Mouse (Mus musculus): ENCODE results near the gene Rab33b.
"Not testable (repeated sequence)": the region's sequence is repeated elsewhere in the genome, so short reads cannot be mapped to it uniquely, and the experiment has no call there.

Gene Rab33b

GRCm38 (mm10) chr3:51483741-51484359 is at the start of gene Rab33b:
Gene Rab33b (plus strand): TSS chr3:51483920.
- peak; percentile 99 for DNase-seq

DNA sequence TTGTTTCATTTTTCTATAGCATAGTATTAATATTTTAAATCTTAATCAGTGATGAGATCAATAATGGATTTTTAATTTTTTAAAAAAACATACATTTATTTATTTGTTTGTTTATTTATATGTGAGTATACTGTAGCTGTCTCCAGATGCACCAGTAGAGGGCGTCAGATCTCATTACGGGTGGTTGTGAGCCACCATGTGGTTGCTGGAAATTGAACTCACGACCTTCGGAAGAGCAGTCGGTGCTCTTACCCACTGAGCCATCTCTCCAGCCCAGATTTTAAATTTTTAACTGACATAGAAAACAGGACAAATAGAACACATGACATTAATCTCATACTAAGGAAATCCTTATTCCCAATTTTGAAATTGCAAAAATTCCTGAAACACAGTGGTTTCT is 49.4 kb upstream of the Rab33b start:
- DNase-seq = not testable (repeated sequence)

- no peak for DNase-seq
These were observed 48.7 kb upstream of the Rab33b start for GRCm38 (mm10) chr3:51434871-51435595.

- DNase-seq = no peak
These were observed 15.2 kb upstream of the Rab33b start for GRCm38 (mm10) chr3:51468530-51468929.

GRCm38 (mm10) chr3:51475706-51476105 is 8.0 kb upstream of the Rab33b start:
- no peak for DNase-seq

DNA sequence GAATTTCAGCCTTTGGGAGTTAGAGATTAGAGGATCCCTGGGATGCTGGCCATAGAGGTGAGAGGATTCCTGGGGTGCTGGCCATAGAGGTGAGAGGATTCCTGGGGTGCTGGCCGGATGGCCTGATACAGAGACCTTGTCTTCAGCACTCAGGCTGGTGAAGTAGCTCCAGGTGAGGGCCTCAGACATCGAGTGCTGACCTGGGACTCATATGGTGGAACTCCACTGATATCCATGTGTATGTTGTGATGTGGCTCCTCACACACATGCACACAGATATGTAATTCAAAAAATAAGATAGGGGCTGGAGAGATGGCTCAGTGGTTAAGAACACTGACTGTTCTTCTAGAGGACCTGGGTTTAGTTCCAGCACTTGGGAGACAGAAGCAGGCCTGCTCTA is 3.8 kb upstream of the Rab33b start:
- DNase-seq = no peak

GRCm38 (mm10) chr3:51481059-51481458 is 2.7 kb upstream of the Rab33b start:
- peak; percentile 51 for DNase-seq

GRCm38 (mm10) chr3:51481881-51482280 is 1.8 kb upstream of the Rab33b start:
- DNase-seq = no peak

DNA sequence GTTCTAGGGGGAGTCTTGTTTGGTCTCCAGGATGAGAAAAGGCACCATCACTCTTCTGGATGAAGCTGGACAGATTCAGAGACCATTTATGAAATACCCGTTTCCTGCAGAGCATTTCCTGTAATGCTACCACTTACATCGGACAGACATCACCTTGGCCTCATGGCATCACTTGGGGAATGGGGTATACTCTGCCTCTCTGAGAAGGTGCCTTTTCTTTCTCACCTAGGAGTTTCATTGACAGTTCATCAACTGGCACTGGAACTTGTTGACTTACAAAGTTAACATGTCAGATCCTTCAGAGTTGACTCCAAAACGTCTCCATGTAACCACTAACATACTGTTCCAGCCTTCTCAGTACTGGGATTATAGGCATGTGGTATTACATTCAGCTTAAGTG is 939 bp upstream of the Rab33b start:
- DNase-seq = peak; percentile 30

DNA sequence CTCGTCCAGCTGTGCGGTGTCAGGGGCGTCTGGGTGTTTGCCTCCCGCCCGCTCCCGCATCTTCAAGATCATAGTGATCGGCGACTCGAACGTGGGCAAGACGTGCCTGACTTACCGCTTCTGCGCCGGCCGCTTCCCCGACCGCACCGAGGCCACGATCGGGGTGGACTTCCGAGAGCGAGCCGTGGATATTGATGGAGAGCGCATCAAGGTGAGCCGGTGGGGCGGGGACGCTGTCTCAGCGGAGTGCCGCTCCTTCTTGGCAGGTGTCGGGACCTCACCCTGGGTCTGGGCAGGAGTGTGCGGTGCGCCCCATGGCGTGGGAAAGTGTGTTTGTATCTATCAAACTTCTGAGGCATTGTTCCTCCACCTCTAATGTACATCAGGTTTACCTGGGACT is 650 bp downstream of the Rab33b start:
- DNase-seq = no peak

- DNase-seq = no peak
These were observed 1.6 kb downstream of the Rab33b start for GRCm38 (mm10) chr3:51485347-51485746.

DNA sequence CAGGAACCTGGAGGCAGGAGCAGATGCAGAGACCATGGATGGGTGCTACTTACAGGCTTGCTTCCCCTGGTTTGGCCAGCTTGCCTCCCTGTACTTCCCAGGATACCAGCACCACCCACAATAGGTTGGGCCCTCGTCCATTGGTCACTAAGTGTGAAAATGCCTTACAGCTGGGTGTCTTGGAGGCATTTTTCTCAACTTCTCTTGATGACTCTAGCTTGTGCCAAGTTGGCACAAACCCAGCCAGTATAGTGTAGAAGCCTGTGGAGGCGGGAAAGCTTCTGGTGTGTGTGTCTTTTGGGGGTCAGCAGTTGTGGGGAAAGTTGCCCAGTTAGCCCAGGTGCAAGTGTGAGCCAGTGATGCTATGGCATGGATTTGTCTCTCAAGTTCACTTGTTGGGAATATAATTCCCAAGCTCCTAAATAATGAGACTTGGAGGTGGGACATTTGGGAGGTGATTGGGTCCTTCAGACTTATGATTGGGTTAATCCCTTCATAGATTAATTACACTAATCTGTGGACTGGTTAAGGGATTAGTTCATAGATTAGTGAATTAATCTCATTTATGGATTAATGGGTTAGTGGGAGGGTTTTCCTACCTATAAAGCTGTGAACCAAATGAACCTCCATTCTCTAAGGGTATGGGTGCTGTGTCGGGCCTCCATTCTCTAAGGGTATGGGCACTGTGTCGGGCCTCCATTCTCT is 2.9 kb downstream of the Rab33b start:
- no peak for DNase-seq

GRCm38 (mm10) chr3:51490088-51490753 is 6.5 kb downstream of the Rab33b start:
- no peak for DNase-seq

DNA sequence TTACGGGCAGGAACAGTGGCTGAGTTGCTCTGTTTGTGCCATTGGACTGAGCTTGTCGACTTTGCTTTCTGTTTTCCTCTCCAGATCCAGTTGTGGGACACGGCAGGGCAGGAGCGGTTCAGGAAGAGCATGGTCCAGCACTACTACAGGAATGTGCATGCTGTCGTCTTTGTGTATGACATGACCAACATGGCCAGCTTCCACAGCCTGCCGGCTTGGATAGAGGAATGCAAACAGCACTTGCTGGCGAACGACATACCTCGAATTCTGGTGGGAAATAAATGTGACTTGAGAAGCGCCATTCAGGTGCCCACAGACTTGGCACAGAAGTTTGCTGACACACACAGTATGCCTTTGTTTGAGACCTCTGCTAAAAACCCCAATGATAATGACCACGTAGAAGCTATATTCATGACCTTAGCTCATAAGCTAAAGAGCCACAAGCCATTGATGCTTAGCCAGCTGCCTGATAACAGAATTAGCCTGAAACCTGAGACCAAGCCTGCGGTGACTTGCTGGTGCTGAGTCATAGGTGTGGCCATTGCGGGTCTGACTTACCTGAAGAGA is 9.6 kb downstream of the Rab33b start:
- DNase-seq = no peak

- no peak for DNase-seq
These were observed 10.7 kb downstream of the Rab33b start for GRCm38 (mm10) chr3:51494466-51494865.

GRCm38 (mm10) chr3:51495646-51496045 is 11.9 kb downstream of the Rab33b start:
- no peak for DNase-seq

GRCm38 (mm10) chr3:51497978-51498377 is 14.3 kb downstream of the Rab33b start:
- no peak for DNase-seq

GRCm38 (mm10) chr3:51498659-51499058 is 14.9 kb downstream of the Rab33b start:
- DNase-seq = no peak

DNA sequence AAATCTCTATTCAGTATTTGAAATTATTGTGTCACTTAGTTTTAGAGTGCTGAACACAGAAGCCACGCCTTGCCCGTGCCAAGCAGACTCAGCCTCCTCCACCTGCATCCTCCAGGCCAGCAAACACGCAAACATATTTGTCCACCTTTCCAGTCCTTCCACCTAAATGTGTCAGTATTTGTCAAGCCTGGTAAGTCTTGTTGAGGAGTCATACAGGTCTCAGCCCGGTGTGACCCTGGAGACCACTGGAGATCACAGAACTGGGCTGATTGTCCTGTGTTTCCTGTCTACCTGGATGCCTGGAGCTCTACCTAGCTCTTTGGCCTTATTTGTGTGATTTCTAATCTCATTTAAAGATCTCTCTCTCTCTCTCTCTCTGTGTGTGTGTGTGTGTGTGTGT is 16.2 kb downstream of the Rab33b start:
- no peak for DNase-seq

- no peak for DNase-seq
These were observed 20.7 kb downstream of the Rab33b start for GRCm38 (mm10) chr3:51504385-51504952.

- no peak for DNase-seq
These were observed 21.7 kb downstream of the Rab33b start for GRCm38 (mm10) chr3:51505465-51505864.

GRCm38 (mm10) chr3:51510903-51511302 is 27.2 kb downstream of the Rab33b start:
- peak; percentile 81 for DNase-seq

- DNase-seq = peak; percentile 64
These were observed 28.3 kb downstream of the Rab33b start for GRCm38 (mm10) chr3:51511983-51512382.

Measured in cerebellum, adult 9-11 months (tissue).